Mouse (Mus musculus): ENCODE data around the gene Fbxo21. TPM values are rescaled to one million over a fixed set of nuclear protein-coding genes. Genes with fewer than 3 reads are reported as not detected.
A peak's percentile ranks its signal among the peaks of the same experiment; 100 is the strongest.

Gene Fbxo21
- polyA plus RNA-seq, 1 experiment from 2014 or later, result 203 TPM

DNA sequence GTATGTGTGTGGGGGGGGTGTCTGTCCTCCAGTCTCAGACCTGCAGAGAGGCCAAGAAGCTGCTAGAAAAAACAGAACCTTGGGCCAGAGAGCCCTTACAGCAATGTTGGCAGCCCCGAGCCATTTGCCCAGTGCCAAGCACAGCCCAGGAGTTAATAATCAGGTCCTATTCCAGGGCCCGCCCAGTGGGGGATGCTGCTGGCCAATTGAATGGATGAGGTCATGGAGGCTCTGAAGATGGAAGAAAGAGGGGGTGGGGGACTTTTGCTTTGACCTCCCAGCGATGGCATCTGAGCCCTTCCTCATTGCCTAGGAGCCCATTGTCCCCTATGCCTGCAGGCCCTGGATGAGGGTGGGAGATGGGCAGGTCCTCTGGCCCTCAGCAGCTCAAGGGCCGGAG is 55.0 kb downstream of the Fbxo21 start:
- 21% methylated on average over 4 of the region's 4 CpGs for WGBS
- no peak overlapping the region for H3K4me3 ChIP-seq (replicated peaks; ENCODE audit: low read length)
- no peak overlapping the region for H3K9ac ChIP-seq (replicated peaks; ENCODE audit: low read depth, low read length)
- no peak overlapping the region for H3K4me2 ChIP-seq (ENCODE audit: low read length)
- no peak for ATAC-seq
- peaks cover 27% of the 10 kb centered on the region for H3K27me3 ChIP-seq (replicated peaks; ENCODE audit: control insufficient read depth, insufficient read depth, low read length)
- peaks cover 35% of the 10 kb centered on the region for H3K4me1 ChIP-seq (replicated peaks; ENCODE audit: control insufficient read depth, insufficient read depth, low read length)
- H3K36me3 ChIP-seq (ENCODE audit: control insufficient read depth, insufficient read depth), result no peaks in the 10 kb centered on the region
- no peak overlapping the region for H3K27ac ChIP-seq (ENCODE audit: low read length)
- no peaks in the 10 kb centered on the region for H3K9me3 ChIP-seq (ENCODE audit: control insufficient read depth, low read length)

DNA sequence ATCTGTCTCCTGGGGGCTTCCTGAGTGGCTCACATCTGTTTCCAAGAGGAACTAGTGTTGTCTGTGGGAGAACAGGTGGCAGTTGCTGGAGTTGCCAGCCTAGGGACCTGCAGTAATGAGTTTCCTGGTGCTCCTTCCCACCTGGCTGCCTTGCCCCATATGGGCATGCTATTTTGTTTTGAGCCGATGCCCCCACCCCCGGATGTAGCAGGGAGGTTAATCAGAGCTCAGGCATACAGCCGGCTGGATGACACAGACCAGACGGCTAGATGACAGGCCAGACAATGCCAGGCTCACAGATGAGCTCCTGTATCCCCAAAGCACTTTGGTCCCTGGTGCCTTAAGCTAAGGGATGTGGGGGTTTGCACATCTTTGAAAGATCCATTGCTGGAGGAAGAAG is 56.8 kb downstream of the Fbxo21 start:
- WGBS, result 46% methylated on average over 4 of the region's 4 CpGs
- no peaks in the 10 kb centered on the region for H3K9me3 ChIP-seq (ENCODE audit: control insufficient read depth, low read length)
- H3K9ac ChIP-seq (replicated peaks; ENCODE audit: low read depth, low read length), result no peak overlapping the region
- no peaks in the 10 kb centered on the region for H3K36me3 ChIP-seq (ENCODE audit: control insufficient read depth, insufficient read depth)
- no peak overlapping the region for H3K4me2 ChIP-seq (ENCODE audit: low read length)
- H3K27ac ChIP-seq (ENCODE audit: low read length), result no peak overlapping the region
- peaks cover 29% of the 10 kb centered on the region for H3K4me1 ChIP-seq (replicated peaks; ENCODE audit: control insufficient read depth, insufficient read depth, low read length)
- no peak for ATAC-seq
- H3K27me3 ChIP-seq (replicated peaks; ENCODE audit: control insufficient read depth, insufficient read depth, low read length), result peaks cover 11% of the 10 kb centered on the region
- no peak overlapping the region for H3K4me3 ChIP-seq (replicated peaks; ENCODE audit: low read length)

DNA sequence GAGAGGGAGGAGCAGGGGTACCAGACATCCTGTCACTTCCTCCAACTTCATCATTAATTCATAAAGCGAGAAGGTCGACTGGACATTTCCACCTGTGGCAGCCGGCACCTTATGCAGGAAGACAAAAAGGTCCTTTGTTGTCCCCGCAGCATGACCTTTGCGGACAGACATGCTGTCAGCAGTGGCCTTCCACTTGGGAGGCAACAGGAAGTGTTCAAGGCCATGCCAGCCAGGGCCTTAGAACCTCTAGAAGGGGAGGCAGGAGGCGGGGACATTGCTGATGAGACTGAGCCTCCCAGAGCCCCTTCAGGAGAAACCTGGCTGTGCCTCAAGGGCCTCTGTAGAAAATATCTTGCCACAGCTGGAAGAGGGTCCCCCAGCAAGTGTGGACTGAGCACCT is 57.2 kb downstream of the Fbxo21 start:
- 74% methylated on average over 6 of the region's 6 CpGs for WGBS
- H3K4me3 ChIP-seq (replicated peaks; ENCODE audit: low read length), result no peak overlapping the region

DNA sequence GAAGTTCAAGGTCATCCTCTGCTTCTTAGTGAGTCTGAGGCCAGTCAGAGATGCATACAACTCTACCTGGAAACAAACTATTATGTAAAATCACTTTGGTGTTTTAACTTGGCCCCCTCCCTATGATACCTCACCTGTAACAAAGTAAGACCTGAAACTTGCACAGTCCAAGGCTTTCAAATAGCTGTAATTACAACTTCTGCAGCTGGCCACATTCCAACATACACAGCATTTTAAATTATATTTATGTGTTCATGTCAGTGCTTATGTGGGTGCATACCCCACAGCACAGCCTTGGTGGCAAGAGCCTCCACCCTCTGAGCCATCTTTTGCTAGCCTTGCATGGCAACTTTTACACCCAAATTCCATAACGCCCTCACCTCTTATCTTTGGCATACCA is 58.1 kb downstream of the Fbxo21 start:
- WGBS, result 97% methylated on average over 1 of the region's 1 CpGs
- H3K4me2 ChIP-seq (ENCODE audit: low read length), result no peak overlapping the region

More for the DNA sequence above, 57.2 kb downstream of the Fbxo21 start:
- Histone ChIP-seq H3K9ac (replicated peaks; ENCODE audit: low read depth, low read length) (no peak overlapping the region), H3K4me2 (ENCODE audit: low read length) (no peak overlapping the region), H3K27me3 (replicated peaks; ENCODE audit: control insufficient read depth, insufficient read depth, low read length) (peaks cover 7% of the 10 kb centered on the region), H3K4me1 (replicated peaks; ENCODE audit: control insufficient read depth, insufficient read depth, low read length) (peaks cover 25% of the 10 kb centered on the region), H3K27ac (ENCODE audit: low read length) (no peak overlapping the region), H3K36me3 (ENCODE audit: control insufficient read depth, insufficient read depth) (no peaks in the 10 kb centered on the region), H3K9me3 (ENCODE audit: control insufficient read depth, low read length) (no peaks in the 10 kb centered on the region)
- ATAC-seq, result no peak

DNA sequence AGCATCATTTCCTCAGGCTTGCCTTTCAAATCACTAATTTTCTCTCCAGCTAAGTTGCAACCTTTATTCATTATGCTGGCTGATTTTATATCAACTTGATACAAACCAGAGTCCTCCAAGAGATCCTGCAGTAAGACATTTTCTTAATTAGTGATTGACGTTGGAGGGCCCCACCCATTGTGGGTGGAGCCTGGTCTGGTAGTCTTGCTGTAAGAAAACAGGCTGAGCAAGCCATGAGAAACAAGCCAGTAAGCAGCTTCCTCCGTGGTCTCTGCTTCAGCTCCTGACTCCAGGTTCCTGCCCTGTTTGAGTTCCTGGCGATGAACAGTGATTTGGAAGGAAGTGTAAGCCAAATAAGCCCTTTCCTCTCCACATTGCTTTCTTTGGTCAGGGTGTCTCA is 59.3 kb downstream of the Fbxo21 start:
- Histone ChIP-seq H3K36me3 (ENCODE audit: control insufficient read depth, insufficient read depth) (no peaks in the 10 kb centered on the region), H3K27me3 (replicated peaks; ENCODE audit: control insufficient read depth, insufficient read depth, low read length) (no peaks in the 10 kb centered on the region), H3K4me1 (replicated peaks; ENCODE audit: control insufficient read depth, insufficient read depth, low read length) (peaks cover 23% of the 10 kb centered on the region), H3K4me3 (replicated peaks; ENCODE audit: low read length) (no peak overlapping the region), H3K9me3 (ENCODE audit: control insufficient read depth, low read length) (no peaks in the 10 kb centered on the region), H3K4me2 (ENCODE audit: low read length) (no peak overlapping the region), H3K9ac (replicated peaks; ENCODE audit: low read depth, low read length) (no peak overlapping the region), H3K27ac (ENCODE audit: low read length) (no peak overlapping the region)
- no peak for ATAC-seq
- WGBS, result 69% methylated on average over 3 of the region's 3 CpGs

More for the DNA sequence above, 58.1 kb downstream of the Fbxo21 start:
- Histone ChIP-seq H3K36me3 (ENCODE audit: control insufficient read depth, insufficient read depth) (no peaks in the 10 kb centered on the region), H3K9me3 (ENCODE audit: control insufficient read depth, low read length) (no peaks in the 10 kb centered on the region), H3K4me3 (replicated peaks; ENCODE audit: low read length) (no peak overlapping the region), H3K27ac (ENCODE audit: low read length) (no peak overlapping the region), H3K9ac (replicated peaks; ENCODE audit: low read depth, low read length) (no peak overlapping the region), H3K27me3 (replicated peaks; ENCODE audit: control insufficient read depth, insufficient read depth, low read length) (no peaks in the 10 kb centered on the region), H3K4me1 (replicated peaks; ENCODE audit: control insufficient read depth, insufficient read depth, low read length) (peaks cover 25% of the 10 kb centered on the region)
- no peak for ATAC-seq

DNA sequence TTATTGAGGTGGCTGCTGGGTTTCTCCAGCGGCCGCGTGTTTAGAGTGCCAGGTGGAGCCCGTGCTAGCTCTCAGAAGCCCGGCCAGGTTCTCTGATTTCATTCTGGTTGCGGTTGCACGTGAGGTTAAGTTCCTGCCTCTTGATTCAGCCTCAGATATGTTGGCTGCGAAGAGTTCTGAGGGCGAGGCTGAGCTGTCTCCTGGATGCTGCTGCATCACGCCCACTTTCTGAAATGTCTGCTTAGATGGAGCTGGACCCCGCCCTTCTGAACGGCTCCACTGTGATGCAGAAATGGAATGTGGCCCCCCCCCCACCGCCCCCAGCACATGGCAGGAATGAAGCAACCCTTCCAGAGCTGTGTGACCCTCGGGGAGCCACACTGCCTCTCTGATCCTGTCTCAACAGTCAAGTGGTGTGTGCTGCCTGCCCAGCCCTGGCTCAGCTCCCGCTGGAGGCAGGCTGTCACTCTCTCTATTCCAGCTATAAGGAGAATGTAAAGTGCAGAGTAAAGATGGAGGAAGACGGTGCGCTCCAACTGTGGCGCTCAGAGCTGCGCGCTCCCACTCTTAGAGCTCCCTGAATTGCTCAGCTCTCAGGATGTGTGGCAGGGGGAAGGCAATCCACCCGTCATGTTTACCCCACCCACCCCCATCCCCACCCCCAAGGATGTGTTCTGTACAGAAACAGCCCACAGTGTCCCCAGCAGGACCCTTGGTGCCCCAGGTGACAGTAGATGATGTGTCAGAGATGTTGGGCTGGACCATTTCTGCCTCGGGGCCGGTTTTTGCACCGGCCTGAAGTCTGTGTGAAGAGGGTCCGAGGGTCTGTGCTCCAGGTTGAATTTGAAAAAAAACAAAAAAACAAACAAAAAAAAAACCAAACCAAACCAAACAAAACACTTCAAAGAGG is 60.6 kb downstream of the Fbxo21 start:
- Histone ChIP-seq H3K4me2 (ENCODE audit: low read length) (peak overlapping the region; percentile 9; the same call in 1 of the 2 replicates), H3K36me3 (ENCODE audit: control insufficient read depth, insufficient read depth) (no peaks in the 10 kb centered on the region), H3K27me3 (replicated peaks; ENCODE audit: control insufficient read depth, insufficient read depth, low read length) (no peaks in the 10 kb centered on the region), H3K9ac (replicated peaks; ENCODE audit: low read depth, low read length) (no peak overlapping the region), H3K27ac (ENCODE audit: low read length) (peak overlapping the region; percentile 67), H3K4me3 (replicated peaks; ENCODE audit: low read length) (no peak overlapping the region), H3K4me1 (replicated peaks; ENCODE audit: control insufficient read depth, insufficient read depth, low read length) (peaks cover 20% of the 10 kb centered on the region), H3K9me3 (ENCODE audit: control insufficient read depth, low read length) (no peaks in the 10 kb centered on the region)
- WGBS, result 41% methylated on average over 25 of the region's 25 CpGs
- ATAC-seq, result peak; percentile 45

DNA sequence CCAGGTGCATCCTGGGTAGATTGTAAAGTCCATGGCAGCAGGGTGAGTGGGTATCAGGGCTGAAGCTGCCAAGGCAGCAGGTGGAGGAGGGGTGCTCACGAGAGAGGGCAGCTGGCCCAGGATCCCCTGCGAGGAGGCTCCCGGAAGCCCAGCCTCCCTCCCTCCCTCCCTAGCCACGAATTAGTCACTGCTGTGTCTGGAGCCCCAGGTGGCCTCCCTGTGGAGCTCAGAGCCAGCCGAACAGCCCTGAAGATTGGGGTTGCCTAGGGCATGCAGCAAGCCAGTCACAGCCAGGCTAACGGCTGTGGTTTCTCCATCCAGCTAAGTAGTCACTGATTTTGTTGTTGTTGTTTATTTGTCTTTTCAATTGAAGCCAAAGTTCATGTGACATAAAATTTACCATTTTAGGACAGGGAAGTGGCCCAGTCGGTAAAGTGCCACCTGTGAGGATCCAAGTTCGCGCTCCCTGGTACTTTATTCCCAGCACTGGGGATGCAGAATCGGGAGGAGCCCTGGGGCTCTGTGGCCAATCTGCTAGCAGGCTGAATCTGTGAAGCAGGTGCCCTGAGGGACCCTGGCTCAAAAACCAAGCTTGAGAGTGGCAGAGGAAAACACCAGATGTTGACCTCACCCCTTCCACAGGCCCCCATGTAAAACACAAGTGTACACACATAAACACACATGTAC is 61.4 kb downstream of the Fbxo21 start:
- no peaks in the 10 kb centered on the region for H3K9me3 ChIP-seq (ENCODE audit: control insufficient read depth, low read length)
- no peaks in the 10 kb centered on the region for H3K36me3 ChIP-seq (ENCODE audit: control insufficient read depth, insufficient read depth)
- H3K4me3 ChIP-seq (replicated peaks; ENCODE audit: low read length), result no peak overlapping the region
- H3K4me2 ChIP-seq (ENCODE audit: low read length), result peak overlapping the region; percentile 9; the same call in 1 of the 2 replicates
- 0 out of 2 replicates have a peak overlapping the region, but pooled peaks have one; percentile 13 for H3K9ac ChIP-seq (replicated peaks; ENCODE audit: low read depth, low read length)
- ATAC-seq, result peak; percentile 88
- peaks cover 20% of the 10 kb centered on the region for H3K4me1 ChIP-seq (replicated peaks; ENCODE audit: control insufficient read depth, insufficient read depth, low read length)
- WGBS, result 13% methylated on average over 9 of the region's 10 CpGs
- no peaks in the 10 kb centered on the region for H3K27me3 ChIP-seq (replicated peaks; ENCODE audit: control insufficient read depth, insufficient read depth, low read length)
- H3K27ac ChIP-seq (ENCODE audit: low read length), result peak overlapping the region; percentile 67

DNA sequence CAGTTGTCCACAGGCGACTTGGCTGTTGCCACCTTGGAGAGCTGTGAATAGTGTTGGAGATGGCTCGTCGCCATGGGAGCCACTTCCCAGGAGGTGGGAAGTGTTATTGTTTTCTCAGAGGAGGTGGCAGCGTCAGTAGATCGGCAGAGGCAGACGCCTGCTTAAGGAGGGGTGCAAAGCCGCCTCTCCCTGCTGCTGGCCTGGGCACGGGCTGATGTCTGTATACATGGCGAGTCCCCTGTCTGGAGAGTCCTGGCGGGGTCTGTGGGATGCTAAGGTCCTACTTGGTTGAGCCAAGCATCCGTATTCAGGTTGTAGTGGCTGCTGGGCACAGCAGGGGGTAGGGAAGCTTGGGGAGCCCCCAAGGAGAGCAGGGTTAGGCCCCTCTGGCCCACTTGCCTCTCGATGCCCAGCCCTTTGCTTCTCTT is 62.7 kb downstream of the Fbxo21 start:
- 16% methylated on average over 12 of the region's 12 CpGs for WGBS
- Histone ChIP-seq H3K4me2 (ENCODE audit: low read length) (no peak overlapping the region), H3K4me1 (replicated peaks; ENCODE audit: control insufficient read depth, insufficient read depth, low read length) (peaks cover 20% of the 10 kb centered on the region), H3K27me3 (replicated peaks; ENCODE audit: control insufficient read depth, insufficient read depth, low read length) (no peaks in the 10 kb centered on the region), H3K27ac (ENCODE audit: low read length) (peak overlapping the region; percentile 44; the same call in 1 of the 2 replicates), H3K9me3 (ENCODE audit: control insufficient read depth, low read length) (no peaks in the 10 kb centered on the region), H3K36me3 (ENCODE audit: control insufficient read depth, insufficient read depth) (no peaks in the 10 kb centered on the region), H3K9ac (replicated peaks; ENCODE audit: low read depth, low read length) (no peak overlapping the region), H3K4me3 (replicated peaks; ENCODE audit: low read length) (no peak overlapping the region)
- ATAC-seq, result no peak

DNA sequence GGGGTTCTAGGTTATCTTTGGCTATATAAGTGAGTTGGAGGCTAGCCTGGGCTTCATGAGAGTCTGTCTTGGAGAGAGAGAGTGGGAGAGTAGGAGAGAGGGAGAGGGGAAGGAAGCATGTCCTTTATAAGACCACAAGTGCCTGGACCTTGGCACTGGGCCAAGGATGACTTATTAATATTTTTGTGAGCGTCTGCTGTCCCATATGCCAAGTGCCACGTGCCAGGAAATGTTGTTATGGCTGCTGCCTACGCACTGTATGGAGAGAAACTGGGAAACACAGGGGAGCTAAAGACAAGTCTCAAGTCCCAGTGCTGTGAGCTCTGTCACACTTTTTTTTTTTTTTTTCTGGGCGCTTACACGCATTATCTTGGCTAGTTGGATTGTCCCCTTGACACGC is 66.1 kb downstream of the Fbxo21 start:
- WGBS, result 75% methylated on average over 6 of the region's 6 CpGs
- Histone ChIP-seq H3K4me1 (replicated peaks; ENCODE audit: control insufficient read depth, insufficient read depth, low read length) (peaks cover 20% of the 10 kb centered on the region), H3K36me3 (ENCODE audit: control insufficient read depth, insufficient read depth) (no peaks in the 10 kb centered on the region), H3K27me3 (replicated peaks; ENCODE audit: control insufficient read depth, insufficient read depth, low read length) (no peaks in the 10 kb centered on the region), H3K4me3 (replicated peaks; ENCODE audit: low read length) (no peak overlapping the region), H3K9me3 (ENCODE audit: control insufficient read depth, low read length) (no peaks in the 10 kb centered on the region), H3K4me2 (ENCODE audit: low read length) (no peak overlapping the region), H3K9ac (replicated peaks; ENCODE audit: low read depth, low read length) (no peak overlapping the region), H3K27ac (ENCODE audit: low read length) (no peak overlapping the region)
- ATAC-seq, result no peak

Data from forebrain, embryonic 16.5 days (tissue).